Mouse (Mus musculus) testis, adult 2 months (tissue): ENCODE data around the gene Pcsk7.

Source experiments
- CTCF ChIP-seq: fragments of 200-500 bp; IDR thresholded peaks from 2 replicates; pipeline ENCODE4 v1.5.1; 2012; ENCODE audit warnings: low read depth, mild to moderate bottlenecking, inconsistent platforms, low read length, moderate library complexity; ENCODE audit not compliant: control insufficient read depth, insufficient read depth, insufficient replicate concordance
- POLR2A ChIP-seq: fragments of 200-500 bp; IDR thresholded peaks from 2 replicates; pipeline ENCODE4 v1.6.1; 2012; ENCODE audit warnings: low read depth, mild to moderate bottlenecking, inconsistent platforms, low read length, moderate library complexity; ENCODE audit not compliant: control insufficient read depth

DNA sequence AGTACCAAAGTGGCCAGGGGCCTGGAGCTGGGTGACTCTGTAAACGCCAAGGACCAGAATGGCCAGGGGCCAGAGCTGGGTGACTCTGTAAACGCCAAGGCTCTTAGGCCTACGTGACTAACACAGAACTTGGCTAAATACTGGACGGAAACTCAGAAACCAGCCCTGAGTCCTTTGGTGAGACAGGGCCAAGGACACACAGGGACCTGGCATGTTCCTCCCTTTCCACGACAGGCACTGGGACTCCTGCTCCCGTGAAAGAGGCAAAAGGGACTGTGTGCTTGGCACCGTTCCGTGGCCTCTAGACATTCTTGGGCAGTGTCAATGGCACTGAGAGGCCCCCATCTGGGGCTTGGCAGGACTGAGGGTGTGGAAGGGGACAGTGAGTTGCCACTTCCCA, 31.8 kb downstream of the Pcsk7 start:
- TF ChIP-seq CTCF (no peak), POLR2A (no peak)
